Mouse (Mus musculus): ENCODE results near the gene Crcp.

The Crcp gene

DNA sequence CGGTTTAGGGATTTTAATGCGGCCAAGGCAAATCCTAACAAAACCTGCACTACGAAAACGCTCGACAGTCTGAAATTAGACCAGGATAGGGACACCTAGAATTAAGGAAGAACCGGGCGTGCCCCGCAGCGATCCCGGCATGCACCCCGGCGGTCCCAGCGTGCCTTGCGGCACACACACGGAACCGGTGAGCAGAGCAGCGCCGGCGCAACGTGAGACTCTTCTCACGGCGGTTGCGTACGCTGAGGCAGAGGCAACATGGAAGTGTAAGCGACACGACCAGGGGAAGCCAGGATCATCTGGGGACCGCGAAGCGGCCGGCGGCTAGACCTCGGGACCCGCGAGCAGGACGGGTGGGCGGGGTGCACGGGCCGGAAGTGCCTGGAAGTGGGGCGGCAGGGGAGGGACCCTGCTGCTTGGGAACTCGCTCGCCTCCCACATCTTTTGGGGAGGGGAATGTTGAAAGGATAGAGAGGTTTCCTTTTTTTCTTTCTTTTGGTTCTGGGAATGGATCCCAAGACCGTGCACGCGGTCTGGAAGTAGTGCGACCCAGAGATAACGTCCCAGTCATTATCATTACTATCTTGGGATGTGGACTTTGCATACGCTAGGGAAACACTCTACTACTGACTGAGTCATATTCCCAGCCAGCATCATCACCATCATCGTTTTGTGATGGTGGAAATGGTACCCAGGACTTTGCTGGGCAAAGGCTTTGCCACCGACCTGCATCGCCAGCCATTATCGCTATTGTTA, at the start of gene Crcp, which contains the start of gene Asl:
Gene Crcp (plus strand): TSS at position 149 of the 756 bp plus-strand sequence.
Gene Asl (minus strand): TSS at position 106 of the 756 bp plus-strand sequence.
- in situ Hi-C loops (cut with MboI): loop anchor here (25.0 kb wide), 1 partner anchor 108 kb away; the partner anchor contains the start of gene Kctd7

DNA sequence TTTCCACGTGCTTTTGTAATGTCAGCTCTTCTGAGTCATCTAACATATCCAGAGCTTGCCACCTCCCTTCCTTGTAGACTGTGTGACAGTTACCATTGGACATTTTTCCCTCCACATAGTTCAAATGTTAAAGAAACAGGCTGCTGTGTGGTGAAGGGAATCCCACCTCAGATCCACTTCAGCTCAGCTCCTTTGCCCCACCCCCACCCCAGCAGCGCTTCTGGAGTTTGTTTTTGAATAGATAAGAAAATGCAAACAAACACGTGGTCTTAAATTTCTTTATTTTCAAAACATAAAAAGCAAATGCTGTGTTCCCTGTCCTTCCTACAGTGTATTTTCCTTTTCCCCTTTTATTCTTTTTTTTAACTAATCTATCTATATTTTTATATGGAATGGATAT, 48.9 kb upstream of the Crcp start:
- in situ Hi-C loops (cut with MboI): loop anchor here (25.0 kb wide), 1 partner anchor 882 kb away; no protein-coding TSS in a partner anchor

DNA sequence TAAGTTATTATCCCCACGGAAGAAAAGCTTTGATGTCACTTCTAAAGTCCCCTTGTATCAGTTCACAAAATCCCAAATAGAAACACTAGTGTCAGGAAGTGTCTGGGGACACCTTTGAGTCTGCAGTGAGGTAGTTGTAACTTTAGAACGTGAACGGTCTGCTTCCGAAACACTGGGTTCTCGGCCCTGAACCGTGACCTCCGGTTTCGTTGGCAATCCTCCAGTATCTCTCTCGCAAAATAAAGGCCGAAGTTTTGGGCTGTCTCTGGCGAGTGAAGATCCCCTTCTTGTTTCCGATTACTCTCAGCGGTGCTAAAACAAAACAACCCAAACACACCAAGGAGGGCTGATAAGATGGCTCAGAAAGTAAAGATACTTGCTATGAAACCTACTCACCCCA, 39.7 kb upstream of the Crcp start:
- in situ Hi-C loops (cut with MboI): loop anchor here (25.0 kb wide), 1 partner anchor 873 kb away; no protein-coding TSS in a partner anchor

DNA sequence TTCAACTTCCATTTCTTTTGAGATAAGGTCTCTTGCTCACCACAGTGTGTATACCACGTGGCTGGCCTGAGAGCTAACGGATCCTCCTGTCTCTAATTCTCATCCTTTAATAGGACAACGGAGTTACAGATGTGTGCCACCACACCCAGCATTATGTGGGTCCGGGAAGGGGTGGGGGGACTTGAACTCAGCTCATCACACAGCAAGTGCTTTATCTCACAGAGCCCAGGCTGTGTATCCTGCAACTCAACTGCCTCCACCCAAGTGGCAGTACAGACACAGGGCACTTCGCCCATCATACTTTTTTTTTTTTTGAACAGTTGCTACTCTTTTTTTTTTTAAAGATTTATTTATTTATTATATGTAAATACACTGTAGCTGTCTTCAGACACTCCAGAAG, 37.2 kb upstream of the Crcp start:
- in situ Hi-C loops (cut with MboI): loop anchor here (25.0 kb wide), 1 partner anchor 870 kb away; no protein-coding TSS in a partner anchor

DNA sequence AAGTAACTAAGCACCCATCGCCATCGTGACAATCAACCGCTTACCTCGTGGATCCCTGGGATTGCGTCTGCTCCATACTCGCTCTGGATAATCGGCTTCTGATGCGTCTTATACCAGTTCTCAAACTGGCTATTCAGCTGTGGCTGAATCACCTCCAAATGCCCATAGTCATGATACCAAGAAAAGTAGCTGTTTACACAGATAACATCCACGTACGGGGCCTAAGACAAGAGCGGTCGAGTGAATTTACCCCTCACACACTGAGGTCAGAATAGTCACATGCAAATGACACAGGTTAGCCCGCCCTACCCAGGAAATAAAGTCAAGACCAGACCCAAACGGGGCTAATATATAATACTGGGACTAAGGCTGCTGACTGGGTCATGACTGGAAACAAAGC, 35.7 kb upstream of the Crcp start:
- in situ Hi-C loops (cut with MboI): loop anchor here (25.0 kb wide), 1 partner anchor 869 kb away; no protein-coding TSS in a partner anchor

DNA sequence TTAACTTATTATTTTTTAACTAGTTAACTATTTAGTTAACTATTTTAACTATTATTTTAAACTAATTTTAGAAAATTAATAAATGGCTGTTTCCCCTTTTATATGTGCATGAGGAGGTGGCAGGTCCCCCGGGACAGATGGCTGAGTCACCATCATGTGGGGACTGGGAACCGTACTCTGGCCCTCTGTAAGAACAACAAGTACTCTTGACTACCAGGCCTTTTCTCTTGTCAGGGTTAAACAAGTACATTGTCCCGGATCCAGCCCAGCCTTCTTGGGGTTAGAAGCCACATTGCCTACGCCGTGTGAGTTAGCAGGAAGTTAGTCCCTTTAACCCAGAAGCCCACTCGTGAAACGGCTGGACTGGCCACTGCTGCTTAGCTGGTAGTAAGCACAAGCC, 34.1 kb upstream of the Crcp start:
- in situ Hi-C loops (cut with MboI): loop anchor here (25.0 kb wide), 1 partner anchor 867 kb away; no protein-coding TSS in a partner anchor

DNA sequence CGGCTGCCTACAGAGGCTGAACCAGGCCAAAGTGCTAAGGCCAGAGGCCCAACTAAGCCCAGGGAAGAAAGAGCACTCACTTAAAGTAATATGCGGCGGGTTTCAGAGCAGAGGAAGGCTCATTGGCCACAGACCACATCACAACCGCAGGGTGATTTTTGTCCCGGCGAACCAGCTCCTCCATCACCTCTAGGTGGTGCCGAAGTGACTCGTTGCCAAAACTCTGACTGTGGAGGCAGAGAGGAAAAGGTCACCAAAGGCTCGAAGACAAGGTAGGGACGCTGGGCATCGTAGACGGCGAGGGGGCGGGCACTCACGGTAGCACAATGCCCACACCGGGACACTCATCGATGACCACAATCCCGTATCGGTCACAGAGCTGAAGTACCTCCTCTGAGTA, 31.4 kb upstream of the Crcp start:
- in situ Hi-C loops (cut with MboI): loop anchor here (25.0 kb wide), 1 partner anchor 865 kb away; no protein-coding TSS in a partner anchor

DNA sequence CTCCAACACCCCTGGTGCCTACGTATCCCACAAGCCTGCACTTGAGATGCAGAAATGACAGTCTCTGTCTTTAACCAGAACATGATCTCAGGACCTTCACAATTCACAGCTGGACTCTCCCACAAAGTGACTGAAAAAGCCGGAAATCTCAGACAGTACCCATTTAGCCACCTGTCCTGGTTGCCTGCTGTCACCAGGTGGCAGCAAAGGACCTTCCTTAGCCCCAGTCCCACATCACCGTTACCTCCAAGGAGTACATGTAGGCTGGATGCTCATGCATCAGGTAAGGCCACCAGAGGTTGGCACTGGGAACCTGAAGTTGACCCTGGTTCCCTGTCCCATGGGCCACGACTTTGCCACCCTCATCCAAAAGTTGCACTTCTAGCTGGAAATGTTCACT, 30.0 kb upstream of the Crcp start:
- in situ Hi-C loops (cut with MboI): loop anchor here (25.0 kb wide), 1 partner anchor 863 kb away; no protein-coding TSS in a partner anchor

DNA sequence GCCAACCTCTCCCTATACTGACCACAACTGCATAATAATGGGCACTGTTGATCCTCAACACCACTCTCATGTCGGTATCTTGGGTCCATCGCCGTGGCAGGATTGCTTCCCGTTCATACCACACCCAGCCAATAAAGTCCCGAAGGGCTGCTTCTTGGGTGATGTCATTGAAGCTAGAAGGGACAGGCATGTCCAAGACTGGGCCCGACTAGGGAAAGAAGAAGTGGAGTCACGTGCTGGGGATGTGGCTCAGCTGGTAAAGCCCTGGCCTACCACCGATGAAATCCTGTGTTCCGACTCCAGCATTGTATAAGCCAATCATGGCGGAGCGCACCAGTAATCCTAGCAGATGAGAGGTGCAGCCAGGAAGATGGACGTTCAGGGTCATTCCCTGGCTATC, 28.4 kb upstream of the Crcp start:
- in situ Hi-C loops (cut with MboI): no loop called here

DNA sequence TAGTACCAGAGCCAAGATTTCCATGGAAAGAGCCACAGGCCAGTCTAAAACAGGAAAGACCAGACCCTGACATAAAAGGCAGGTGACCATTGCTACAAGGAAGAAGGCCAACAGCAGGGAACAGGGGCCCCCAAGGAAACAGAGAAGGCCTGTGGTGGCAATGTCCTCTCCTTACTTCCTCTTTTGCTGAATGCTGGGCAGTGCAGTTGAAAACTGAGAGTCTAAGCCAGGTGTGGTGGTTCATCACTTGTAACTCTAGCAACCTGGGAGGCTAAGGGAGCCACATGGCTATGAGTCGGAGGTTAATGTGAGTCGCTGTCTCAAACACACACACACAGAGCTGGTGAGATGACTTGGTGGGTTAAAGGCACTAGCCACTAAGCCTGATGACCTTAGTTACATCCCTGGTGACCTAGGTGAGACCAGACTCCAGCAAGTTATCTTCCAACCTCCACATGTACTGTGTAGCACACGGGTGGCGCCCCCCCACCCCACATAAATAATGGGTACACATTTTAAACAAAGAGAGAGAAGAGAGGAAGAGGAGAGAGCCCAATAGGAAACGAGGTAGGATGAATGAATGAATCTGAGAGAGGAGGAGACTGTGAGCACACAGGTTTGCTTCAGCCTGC, 27.6 kb upstream of the Crcp start:
- in situ Hi-C loops (cut with MboI): no loop called here

DNA sequence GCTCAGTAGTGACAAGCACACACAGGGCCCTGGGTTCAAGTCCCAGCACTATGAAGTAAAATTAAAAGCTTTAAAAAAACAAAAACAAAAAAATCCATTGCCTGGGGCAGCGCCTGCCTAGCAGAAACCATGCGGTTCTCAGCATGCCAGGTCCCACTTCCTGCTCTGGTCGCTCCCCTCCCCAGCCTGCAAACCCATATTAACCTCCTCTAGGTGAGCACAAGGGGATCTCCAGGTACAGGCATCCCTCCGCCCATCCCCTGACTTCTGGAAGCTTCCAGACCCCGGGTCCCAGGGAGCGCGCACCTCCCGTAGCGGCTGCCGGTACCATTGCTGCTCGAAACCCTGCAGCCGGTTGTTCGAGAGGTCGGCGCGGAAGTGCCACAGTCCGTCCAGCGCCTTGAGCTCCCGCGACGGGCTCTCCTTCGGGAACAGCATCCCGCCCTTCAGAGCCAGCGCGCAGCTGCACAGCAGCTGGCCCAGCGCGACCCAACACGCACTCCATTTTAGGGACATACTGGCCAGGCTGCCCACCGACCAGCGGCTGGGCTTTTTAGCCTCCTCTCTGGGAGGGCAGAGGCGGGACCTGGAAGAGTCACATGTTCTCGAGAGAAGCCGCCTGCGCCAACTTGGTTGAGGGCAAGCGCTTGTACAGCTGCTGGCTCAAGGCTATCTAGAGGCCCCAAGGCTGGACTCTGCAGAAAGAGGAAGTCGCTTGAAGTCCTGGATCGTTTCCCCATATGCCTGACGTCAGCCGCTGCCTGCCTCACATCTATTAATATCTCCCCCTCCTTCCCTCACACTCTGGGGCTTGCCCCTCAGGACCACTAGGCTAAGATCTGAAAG, 26.6 kb upstream of the Crcp start, which contains the start of gene Gusb:
Gene Gusb (minus strand): TSS at position 749 of the 846 bp plus-strand sequence.
- in situ Hi-C loops (cut with MboI): no loop called here

DNA sequence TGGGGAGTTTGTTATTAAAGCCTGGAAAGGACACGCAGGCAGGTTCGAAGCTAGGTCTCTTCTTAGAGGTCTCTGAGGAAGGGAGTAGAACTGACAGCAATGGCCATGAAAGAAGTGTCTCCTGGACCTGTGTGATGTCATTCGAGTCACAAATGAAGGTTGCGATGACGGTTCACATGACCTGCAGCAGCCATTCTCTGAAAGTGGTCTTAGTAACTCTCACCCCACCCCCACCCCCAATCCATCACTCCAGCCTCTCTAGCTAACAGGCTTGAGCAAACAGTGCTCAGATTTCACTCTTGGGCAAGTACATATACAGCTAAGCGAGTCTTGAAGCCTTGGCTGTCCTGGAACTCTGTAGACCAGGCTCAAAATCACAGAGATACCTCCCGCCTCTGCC, 25.9 kb upstream of the Crcp start:
- in situ Hi-C loops (cut with MboI): no loop called here

DNA sequence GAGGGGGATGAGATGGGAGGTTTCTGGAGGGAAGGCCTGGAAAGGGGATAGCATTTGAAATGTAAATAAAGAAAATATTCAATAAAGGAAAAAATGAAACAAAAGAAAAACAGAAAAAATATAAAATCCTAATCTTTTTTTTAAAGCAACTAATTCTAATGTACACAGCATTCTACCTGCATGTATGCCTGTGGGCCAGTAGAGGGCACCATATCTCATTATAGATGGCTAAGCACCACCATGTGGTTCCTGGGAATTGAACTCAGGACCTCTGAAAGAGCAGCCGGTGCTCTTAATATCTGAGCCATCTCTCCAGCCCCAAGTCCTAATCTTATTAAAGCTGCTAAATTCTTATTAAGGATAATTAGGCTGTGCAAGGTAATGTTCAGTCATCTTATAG, 21.7 kb upstream of the Crcp start:
- in situ Hi-C loops (cut with MboI): no loop called here

DNA sequence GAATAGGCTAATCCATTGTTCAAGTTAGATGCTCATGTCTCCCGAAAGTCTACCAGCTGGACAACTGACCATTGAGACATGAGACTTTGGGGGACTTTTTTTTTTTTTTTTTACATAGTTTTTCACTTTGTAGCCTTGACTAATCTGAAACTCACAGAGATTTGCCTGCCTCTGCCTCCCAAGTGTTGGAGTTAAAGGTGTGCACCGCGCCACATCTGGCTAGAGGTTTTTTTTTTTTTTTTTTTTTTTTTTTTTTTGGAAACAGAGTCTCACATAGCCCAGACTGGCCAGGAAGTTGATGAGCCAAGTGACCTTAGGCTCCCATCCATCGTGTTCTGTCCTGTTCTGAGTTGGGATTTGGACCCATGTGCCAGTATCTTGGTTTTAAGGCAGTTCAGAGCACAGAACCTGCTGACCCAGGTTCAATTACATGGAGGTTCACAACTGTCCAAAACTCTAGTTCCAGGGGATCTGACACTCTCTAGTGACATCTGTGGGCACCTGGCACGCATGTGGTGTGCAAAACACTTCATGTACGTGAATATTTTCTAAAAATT, 21.0 kb upstream of the Crcp start:
- in situ Hi-C loops (cut with MboI): no loop called here

DNA sequence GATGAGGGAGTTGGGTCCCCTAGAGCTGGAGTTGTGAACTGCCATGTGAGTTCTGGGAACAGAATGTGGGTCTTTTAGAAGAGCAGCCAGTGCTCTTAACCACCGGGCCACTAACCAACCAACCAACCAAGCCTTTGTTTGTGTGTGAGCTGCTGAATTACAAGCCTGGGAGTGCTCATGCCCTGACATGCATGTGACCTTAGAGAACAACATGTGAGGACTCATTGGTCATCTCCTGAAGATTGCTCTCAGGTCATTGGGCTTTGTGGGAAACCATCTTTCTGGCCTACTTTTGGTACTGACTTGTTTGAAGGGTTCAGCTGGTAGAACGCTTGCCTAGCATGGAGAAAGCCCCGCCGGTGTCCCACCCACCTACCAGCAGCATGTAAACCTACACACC, 19.3 kb upstream of the Crcp start:
- in situ Hi-C loops (cut with MboI): no loop called here

DNA sequence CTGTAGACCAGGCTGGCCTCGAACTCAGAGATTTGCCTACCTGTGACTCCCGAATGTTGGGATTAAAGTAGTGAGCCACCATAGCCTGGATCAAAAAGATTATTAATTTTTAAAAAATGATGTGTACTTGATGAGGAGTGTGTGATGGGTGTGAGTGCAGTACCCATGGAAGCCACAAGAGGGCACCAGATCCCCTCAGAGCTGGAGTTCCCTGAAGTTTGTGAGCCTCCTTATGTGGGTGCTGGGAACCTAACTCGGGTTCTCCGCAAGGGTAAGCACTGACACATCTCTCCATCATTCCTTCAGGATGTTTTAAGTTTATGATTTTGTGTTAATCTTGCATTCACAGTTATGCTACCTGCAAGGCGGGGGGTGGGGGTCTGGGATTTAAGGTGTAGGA, 18.1 kb upstream of the Crcp start:
- in situ Hi-C loops (cut with MboI): no loop called here

DNA sequence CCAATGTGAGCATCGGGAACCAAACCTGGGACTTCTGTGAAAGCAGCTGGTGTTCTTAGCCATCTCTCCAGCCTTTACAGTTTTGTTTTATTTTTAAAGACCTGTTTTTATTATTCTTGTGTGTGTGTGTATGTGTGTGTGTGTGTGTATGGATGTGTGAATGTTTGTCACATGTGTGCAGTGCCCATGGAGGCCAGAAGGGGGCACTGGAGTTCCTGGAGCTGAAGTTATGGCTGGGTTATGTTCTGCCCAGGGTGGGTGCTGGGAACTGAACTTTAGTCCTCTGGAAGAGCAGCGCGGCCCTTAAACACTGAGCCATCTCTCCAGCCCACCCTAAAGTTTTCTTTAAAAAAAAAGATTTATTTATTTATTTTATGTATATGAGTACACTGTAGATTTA, 14.0 kb upstream of the Crcp start:
- in situ Hi-C loops (cut with MboI): no loop called here

DNA sequence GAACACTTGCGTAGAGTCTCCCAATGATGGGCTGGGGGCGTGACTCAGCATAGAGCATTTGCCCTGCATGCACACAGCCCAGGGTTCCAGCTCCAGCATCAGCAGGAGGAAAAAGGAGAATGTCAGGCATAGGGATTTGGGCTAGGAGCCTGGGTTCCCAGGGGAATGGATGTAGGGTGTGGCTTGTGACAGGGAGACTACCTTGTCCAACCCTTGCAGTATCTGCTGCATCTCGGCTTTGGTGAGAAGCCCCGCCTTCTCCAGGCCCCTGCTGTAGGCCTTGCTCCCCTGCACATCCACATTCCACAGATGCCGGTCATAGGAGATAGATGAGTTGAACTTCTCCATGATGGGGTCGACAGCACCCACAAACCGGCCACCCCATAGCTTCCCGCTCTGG, 9.6 kb upstream of the Crcp start:
- in situ Hi-C loops (cut with MboI): no loop called here

DNA sequence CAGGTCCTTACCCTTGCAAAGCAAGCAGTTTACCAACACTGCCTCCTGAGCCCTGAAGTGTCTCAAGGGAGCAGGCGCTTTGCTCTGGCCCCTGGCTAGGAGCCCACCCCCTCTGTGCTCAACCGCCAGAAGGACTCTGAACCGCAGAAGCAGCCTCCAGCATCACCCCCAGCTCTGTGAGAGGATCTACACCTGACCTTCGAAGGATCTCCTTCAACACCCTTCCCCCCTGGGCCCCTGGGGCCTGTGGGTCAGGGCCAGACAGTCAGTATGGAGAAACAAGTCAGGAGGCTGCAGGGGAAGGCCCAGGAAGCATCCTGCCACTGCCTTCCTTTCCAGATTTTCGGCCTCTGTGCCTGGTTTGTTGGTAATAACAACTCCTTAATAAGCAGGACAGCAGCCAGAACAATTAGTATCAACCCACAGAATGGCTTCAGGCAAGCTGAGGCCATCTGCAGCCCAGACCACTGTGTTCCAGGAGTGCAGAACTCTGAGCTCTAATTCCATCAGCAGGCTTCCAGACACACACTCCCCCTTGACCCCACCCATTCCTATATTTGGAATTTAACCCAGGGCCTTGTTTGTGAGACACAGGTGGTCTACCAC, 7.6 kb upstream of the Crcp start:
- in situ Hi-C loops (cut with MboI): no loop called here

DNA sequence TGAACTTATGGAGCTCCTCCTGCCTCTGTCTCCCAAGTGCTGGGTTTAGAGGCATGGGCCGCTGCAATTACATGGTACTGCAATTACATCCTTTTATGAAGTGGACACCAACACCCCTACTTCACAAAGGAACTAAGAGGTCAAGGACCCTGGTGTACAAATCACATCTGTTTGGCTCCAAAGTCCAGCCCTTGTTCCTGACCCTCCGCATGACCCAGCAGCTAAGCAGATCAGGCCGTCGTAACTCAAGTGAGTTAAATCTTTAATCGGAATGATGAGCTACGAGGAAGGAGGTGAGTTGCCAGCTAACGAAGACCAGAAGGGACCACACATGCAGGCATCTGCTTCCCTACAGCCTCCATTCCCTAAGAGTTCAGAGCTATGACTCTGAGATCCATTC, 6.7 kb upstream of the Crcp start:
- in situ Hi-C loops (cut with MboI): no loop called here

DNA sequence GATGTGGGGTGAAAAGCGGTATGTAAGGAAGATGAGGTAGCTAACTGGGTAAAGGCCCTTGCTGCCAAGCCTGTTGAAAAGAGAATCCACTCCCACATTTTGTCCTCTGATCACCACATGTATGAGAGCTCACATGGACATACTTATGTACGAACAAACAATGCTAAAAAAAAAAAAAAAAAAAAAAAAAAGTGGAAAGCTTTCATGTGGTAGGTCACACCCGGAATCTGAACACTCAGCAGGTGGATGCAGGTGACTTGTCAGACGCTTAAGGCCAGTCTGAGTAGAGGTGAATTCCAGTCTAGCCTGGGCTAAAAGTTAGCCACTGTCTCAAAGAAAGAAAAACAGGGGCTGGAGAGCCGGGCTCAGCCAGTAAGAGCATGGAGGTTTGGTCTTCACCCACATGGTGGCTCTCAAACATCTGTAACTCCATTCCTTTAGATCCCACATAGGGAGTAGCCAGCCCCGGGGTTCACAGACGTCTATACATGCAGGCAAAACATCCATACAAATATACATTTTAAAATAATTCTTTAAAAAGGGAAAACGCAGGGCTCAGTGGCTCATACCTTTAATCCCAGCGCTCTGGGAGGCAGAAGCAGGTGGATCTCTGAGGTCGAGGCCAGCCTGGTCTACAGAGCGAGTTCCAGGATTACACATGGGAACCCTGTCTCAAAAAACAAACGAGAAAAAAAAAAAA, 5.9 kb upstream of the Crcp start:
- in situ Hi-C loops (cut with MboI): no loop called here

Data from mature B cell (primary cell).